Mouse (Mus musculus): ENCODE results near the gene Slc13a1.
"Not testable (repeated sequence)": the region's sequence is repeated elsewhere in the genome, so short reads cannot be mapped to it uniquely, and the experiment has no call there.

DNA sequence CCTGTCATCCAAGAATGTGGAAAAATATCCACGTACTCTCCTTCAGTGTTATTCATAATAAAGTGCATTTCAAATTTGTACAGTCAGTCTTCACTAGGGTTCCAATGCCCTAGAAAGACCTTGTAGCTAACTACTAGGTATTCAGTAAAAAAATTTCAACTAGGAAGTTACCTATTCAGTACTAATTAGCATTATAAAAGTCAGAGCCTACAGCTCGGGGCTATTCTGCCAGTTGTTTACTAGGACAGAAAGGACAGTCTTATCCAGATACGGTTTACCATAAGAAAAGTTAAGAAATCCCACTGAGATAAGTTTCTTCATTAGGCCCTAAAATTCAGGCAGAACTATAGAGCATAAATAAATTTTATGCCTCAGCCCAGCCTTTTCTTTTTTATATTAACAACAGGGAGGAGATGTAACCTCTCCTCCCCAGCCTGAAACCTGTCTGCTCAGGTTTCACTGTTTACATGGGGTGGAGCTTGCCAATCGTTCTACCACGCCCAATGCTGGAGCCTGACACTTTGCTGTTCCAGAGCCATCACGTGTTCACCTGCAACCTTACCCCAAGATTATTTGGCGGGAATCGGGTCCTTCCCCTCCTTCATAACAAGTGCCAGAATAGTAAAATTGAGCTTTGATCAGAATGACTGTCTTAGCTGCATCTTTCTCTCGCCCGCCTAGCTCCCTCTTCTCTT, 29.8 kb upstream of the Slc13a1 start:
- TF ChIP-seq ZNF384 (IDR thresholded peaks at IDR 0.05; ENCODE audit: low read depth, low read length); HCFC1 (IDR thresholded peaks at IDR 0.05; ENCODE audit: borderline replicate concordance, insufficient read depth, low read length); ZC3H11A (IDR thresholded peaks at IDR 0.05; ENCODE audit: borderline replicate concordance, low read depth, low read length); CHD2 (IDR thresholded peaks at IDR 0.05; ENCODE audit: low read depth, low read length); MAFK (IDR thresholded peaks at IDR 0.05; ENCODE audit: insufficient read depth, low read depth, low read length): not testable (repeated sequence)
